Mouse (Mus musculus): ENCODE data around the gene Lgals9. TPM values are rescaled to one million over a fixed set of nuclear protein-coding genes. Genes with fewer than 3 reads are reported as not detected.
A peak's percentile ranks its signal among the peaks of the same experiment; 100 is the strongest.
"Not testable (repeated sequence)": the region's sequence is repeated elsewhere in the genome, so short reads cannot be mapped to it uniquely, and the experiment has no call there.

Gene Lgals9
- polyA plus RNA-seq, 1 experiment from 2014 or later, result 17.4 TPM

DNA sequence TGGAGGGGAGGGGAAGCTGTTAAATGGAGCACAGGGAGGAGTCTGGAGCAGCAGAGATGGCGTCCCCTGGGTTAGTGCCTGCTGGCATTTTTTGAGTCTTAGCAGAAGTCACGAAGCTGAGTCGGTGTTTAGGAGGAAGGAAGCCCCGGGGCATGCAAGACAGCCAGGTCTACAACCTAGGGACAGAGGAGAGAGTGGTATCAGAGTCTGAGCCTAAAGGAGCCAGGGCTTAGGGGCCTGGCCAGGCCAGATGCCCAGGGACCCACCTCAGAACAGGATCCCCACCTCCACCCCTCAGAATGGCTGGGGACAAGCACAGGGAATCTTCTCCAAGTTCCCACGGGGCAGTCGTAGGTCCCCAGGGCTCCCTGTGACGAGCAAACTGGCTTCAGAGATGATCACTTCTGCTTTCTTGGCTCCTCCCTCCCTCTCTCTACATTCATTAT lies 32.4 kb upstream of the Lgals9 start:
- H3K27me3 ChIP-seq, result no peaks in the 10 kb centered on the region
- no peak overlapping the region for H3K9ac ChIP-seq
- no peaks in the 10 kb centered on the region for H3K9me3 ChIP-seq
- H3K27ac ChIP-seq (replicated peaks), result no peak overlapping the region
- no peak overlapping the region for H3K4me2 ChIP-seq
- no peak for ATAC-seq (ENCODE audit: low read depth)
- 70% methylated on average over 7 of the region's 7 CpGs for WGBS
- H3K4me3 ChIP-seq, result no peak overlapping the region
- H3K4me1 ChIP-seq (replicated peaks), result peaks cover 14% of the 10 kb centered on the region
- peaks cover 61% of the 10 kb centered on the region for H3K36me3 ChIP-seq

DNA sequence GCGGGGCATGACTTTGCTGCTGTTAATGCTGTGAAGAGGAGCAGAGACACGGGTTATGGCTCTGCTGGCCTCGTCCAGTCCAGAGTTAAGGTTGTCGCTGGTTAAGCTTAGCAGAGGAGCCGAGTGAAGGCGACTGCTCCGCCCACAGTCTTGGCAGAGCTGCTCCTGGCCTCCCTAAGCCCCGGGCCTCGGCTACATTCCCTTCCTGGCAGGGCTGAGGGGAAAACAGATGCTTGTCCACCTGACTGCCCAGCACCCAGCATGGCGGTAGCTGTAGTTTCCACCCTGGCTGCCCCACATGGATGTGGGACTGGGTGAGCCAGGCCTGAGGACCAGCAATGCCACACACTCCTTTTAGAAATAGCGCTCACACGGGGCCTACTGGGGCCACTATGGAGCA lies 31.5 kb upstream of the Lgals9 start:
- Histone ChIP-seq H3K4me1 (replicated peaks) (peaks cover 14% of the 10 kb centered on the region), H3K36me3 (peaks cover 55% of the 10 kb centered on the region), H3K4me2 (no peak overlapping the region), H3K9ac (no peak overlapping the region), H3K9me3 (no peaks in the 10 kb centered on the region), H3K4me3 (no peak overlapping the region), H3K27me3 (no peaks in the 10 kb centered on the region), H3K27ac (replicated peaks) (no peak overlapping the region)
- 68% methylated on average over 12 of the region's 12 CpGs for WGBS
- no peak for ATAC-seq (ENCODE audit: low read depth)

DNA sequence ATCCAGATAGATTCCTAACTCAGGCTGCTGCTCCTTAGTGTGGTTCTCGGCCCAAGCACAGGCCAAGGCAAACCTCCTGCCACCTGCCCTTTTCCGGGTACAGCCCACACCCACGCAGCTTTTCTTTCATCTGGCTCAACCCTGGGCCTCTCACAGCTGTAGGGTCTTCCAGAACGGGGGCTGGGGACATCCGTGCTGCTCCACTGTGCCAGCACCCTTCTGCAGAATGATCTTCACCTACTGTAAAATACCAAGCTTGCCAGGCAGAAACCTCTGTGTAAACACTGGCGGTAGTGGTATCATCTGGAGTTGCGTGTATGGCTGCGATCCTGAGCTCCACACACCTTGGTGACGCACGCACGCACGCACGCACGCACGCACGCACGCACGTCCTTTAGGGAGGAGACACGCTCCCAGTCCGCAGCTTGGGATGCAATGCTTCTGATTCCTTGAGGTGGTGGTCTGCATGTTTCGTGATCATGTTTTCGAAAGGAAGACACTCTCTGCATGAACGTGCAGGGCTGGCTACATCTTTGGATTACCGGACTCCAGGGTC lies 31.0 kb upstream of the Lgals9 start:
- H3K4me3 ChIP-seq, result no peak overlapping the region
- peaks cover 50% of the 10 kb centered on the region for H3K36me3 ChIP-seq
- no peak overlapping the region for H3K9ac ChIP-seq
- WGBS, result 91% methylated on average over 24 of the region's 24 CpGs
- no peak for ATAC-seq (ENCODE audit: low read depth)
- H3K4me2 ChIP-seq, result no peak overlapping the region
- no peaks in the 10 kb centered on the region for H3K27me3 ChIP-seq
- H3K4me1 ChIP-seq (replicated peaks), result peaks cover 14% of the 10 kb centered on the region
- no peak overlapping the region for H3K27ac ChIP-seq (replicated peaks)
- no peaks in the 10 kb centered on the region for H3K9me3 ChIP-seq

DNA sequence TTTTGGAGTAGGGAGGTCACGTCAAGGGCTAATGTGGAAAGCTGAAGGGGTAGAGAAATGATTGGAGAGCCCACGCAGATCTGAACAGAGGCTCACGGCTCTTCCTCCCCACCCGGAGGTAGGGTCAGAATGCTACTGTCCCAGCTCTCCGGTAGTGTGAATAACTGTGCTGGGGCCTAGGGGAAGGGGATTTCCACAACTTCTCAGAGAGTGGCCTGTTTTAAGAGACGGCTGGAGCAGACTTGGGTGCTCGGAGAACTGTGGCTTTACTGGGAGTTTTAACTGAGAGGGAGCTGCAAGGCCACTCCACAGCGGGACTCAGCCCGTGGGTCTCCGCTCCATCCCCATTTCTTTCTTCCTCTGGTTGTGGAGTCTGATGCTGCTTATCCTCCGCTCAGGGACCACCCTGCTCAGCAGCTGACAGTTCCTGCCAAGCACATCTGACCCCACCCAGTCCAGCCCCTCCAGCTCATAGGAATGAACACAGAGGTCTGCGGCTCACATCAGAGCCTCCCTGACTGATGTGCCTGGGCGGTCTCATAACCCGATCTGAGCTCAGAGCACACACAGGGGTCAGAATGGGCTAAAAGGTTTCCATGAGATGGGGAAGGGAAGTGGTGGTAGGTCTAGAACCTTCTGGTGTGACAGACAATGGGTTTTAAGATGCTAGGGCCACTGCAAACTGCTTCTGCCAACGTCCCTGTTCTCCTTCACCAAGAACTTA lies 30.0 kb upstream of the Lgals9 start:
- Histone ChIP-seq H3K4me3 (no peak overlapping the region), H3K27me3 (no peaks in the 10 kb centered on the region), H3K4me2 (no peak overlapping the region), H3K4me1 (replicated peaks) (peaks cover 14% of the 10 kb centered on the region), H3K27ac (replicated peaks) (peak overlapping the region; percentile 28; the same call in 1 of the 2 replicates), H3K9ac (no peak overlapping the region), H3K36me3 (peaks cover 41% of the 10 kb centered on the region; the same call in 1 of the 2 replicates), H3K9me3 (no peaks in the 10 kb centered on the region)
- 76% methylated on average over 15 of the region's 15 CpGs for WGBS
- ATAC-seq (ENCODE audit: low read depth), result no peak

DNA sequence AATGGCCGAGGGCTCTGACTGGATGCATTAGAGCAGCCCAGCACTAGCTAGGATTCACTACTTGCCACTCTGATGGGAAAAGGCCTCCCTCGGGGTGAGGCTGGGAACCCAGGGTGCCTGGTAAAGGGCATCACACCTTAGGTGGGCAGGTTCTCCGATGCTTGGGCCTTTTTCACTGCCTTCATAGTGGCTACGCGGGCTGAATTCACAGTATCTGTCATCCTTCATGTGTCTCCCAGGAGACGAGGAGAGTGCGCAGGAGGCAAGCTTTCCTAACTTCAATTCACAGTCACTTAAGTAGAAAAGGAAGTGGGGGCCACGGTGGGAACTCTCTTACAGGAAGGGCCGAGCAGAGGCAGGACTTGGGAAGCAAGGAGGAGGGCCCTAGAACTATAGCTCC lies 29.1 kb upstream of the Lgals9 start:
- Histone ChIP-seq H3K27me3 (no peaks in the 10 kb centered on the region), H3K9ac (no peak overlapping the region), H3K4me3 (no peak overlapping the region), H3K27ac (replicated peaks) (peak overlapping the region; percentile 28; the same call in 1 of the 2 replicates), H3K36me3 (peaks cover 32% of the 10 kb centered on the region; the same call in 1 of the 2 replicates), H3K9me3 (no peaks in the 10 kb centered on the region), H3K4me1 (replicated peaks) (peaks cover 14% of the 10 kb centered on the region), H3K4me2 (no peak overlapping the region)
- 68% methylated on average over 9 of the region's 9 CpGs for WGBS
- ATAC-seq (ENCODE audit: low read depth), result no peak

DNA sequence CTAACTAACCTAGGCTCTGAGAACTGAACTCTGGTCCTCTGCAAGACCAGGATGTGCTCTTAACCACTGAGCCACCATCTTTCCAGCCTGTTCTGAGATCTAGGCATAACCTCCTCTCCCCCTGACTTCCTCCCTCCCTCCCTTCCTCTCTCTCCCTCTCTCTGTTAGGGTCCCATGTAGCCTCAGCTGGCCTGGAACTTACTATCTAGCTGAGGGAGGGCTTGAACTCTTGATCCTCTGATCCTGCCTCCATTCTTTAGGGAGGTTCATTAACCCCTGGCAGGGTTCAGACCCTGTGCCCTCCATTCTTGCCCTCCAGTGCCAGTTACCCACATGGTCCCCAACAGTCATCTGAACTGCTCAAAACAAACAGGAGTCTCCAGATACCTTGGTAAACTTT lies 28.3 kb upstream of the Lgals9 start:
- Histone ChIP-seq H3K27ac (replicated peaks) (no peak overlapping the region), H3K9ac (no peak overlapping the region), H3K4me2 (no peak overlapping the region), H3K27me3 (no peaks in the 10 kb centered on the region), H3K9me3 (no peaks in the 10 kb centered on the region), H3K36me3 (peaks cover 24% of the 10 kb centered on the region; the same call in 1 of the 2 replicates), H3K4me1 (replicated peaks) (peaks cover 14% of the 10 kb centered on the region), H3K4me3 (no peak overlapping the region)
- ATAC-seq (ENCODE audit: low read depth), result no peak

DNA sequence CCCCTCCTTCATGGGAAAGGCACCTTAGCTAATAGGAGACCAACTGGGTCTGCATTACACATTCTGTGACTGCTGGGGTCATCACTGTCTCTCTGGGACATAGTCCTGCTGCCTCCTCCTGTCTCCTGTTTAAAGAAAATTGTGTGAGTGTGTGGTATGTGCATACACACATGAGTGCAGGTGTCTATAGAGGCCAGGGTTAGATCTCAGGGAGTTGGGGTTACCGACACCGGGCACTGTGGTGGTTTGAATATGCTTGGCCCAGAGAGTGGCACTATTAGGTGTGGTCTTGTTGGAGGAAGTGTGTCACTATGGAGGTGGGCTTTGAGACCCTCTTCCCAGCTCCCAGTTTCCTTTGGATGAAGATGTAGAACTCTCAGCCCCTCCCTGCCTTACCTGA lies 27.8 kb upstream of the Lgals9 start:
- Histone ChIP-seq H3K9ac (no peak overlapping the region), H3K4me3 (no peak overlapping the region), H3K9me3 (no peaks in the 10 kb centered on the region), H3K4me1 (replicated peaks) (peaks cover 14% of the 10 kb centered on the region), H3K36me3 (0 out of 2 replicates have a peak, but pooled peaks cover 19% of the 10 kb centered on the region), H3K4me2 (no peak overlapping the region), H3K27ac (replicated peaks) (no peak overlapping the region), H3K27me3 (no peaks in the 10 kb centered on the region)
- WGBS, result 95% methylated on average over 2 of the region's 2 CpGs
- no peak for ATAC-seq (ENCODE audit: low read depth)

DNA sequence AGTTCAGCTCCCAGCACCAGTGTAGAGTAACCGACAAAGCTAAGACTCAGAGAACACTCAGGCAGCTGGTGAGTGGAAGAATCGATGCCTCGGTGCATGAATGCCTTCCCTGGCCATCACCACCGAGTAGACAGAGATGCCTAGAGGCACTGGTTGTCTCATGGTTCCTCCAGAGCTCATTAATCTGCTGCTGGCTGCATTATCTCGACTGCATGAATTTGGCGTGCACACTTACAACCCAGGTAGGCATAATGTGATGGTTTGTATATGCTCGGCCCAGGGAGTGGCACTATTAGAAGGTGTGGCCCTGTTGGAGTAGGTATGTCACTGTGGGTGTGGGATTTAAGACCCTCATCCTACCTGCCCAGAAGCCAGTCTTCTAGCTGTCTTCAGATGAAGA lies 24.1 kb upstream of the Lgals9 start:
- Histone ChIP-seq H3K27me3 (no peaks in the 10 kb centered on the region), H3K9me3 (no peaks in the 10 kb centered on the region), H3K36me3 (no peaks in the 10 kb centered on the region), H3K4me3 (no peak overlapping the region), H3K4me1 (replicated peaks) (peaks cover 2% of the 10 kb centered on the region), H3K9ac (no peak overlapping the region), H3K4me2 (no peak overlapping the region), H3K27ac (replicated peaks) (no peak overlapping the region)
- 80% methylated on average over 7 of the region's 7 CpGs for WGBS
- ATAC-seq (ENCODE audit: low read depth), result no peak

DNA sequence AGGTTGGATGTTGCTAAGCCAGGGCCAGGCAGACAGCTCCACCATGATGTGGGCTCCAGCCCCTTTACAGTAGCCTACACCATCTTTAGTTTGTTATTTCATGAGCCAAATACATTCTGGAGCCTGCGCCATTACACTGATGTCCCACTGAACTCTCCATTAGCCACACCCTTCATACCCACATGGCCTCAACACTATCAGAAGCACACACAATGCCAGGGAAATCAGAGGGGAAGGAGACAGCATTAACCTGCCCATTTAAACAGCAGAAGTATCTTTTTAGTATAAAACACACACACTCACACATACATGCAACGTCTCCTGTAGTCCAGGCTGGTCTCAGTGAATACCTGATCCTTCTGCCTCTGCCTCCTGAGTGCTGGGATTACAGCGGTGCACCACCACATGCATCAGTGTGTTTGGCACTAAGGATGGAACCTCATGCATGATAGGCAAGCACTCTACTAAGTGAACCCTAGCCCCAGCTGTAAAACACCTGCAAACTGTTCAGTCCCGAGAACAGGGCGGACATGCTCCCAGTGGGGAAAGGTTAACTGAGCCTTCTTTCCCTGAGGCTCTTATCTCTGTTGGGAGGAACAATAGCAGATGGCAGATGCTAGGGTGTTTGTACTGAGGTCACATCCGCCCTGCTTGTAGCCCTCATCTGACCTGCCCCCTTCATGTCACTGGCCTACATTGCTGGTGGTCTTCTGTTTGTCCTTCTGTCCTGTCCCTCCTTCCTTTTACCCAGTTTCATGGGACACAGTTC lies 23.4 kb upstream of the Lgals9 start:
- no peaks in the 10 kb centered on the region for H3K9me3 ChIP-seq
- no peak overlapping the region for H3K4me3 ChIP-seq
- H3K9ac ChIP-seq, result no peak overlapping the region
- H3K36me3 ChIP-seq, result no peaks in the 10 kb centered on the region
- H3K27ac ChIP-seq (replicated peaks), result no peak overlapping the region
- H3K4me2 ChIP-seq, result no peak overlapping the region
- 64% methylated on average over 6 of the region's 6 CpGs for WGBS
- no peaks in the 10 kb centered on the region for H3K4me1 ChIP-seq (replicated peaks)
- no peaks in the 10 kb centered on the region for H3K27me3 ChIP-seq
- no peak for ATAC-seq (ENCODE audit: low read depth)

DNA sequence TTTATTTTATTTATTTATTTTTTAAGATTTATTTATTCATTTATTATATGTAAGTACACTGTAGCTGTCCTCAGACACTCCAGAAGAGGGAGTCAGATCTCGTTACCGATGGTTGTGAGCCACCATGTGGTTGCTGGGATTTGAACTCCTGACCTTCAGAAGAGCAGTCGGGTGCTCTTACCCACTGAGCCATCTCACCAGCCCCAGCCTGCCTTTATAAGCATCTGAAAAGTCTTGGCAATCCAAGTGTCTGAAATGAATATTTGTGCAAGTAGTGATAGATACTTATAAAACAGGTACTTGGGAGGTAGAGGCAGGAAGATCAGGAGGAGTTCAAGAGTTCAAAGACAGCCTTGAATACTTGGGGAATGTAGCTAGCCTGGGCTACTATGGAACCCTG lies 22.6 kb upstream of the Lgals9 start:
- H3K4me3 ChIP-seq; ATAC-seq (ENCODE audit: low read depth); H3K27me3 ChIP-seq; H3K4me2 ChIP-seq; H3K9me3 ChIP-seq; H3K9ac ChIP-seq; H3K36me3 ChIP-seq; H3K27ac ChIP-seq (replicated peaks); H3K4me1 ChIP-seq (replicated peaks): not testable (repeated sequence)
- WGBS, result 92% methylated on average over 3 of the region's 3 CpGs

DNA sequence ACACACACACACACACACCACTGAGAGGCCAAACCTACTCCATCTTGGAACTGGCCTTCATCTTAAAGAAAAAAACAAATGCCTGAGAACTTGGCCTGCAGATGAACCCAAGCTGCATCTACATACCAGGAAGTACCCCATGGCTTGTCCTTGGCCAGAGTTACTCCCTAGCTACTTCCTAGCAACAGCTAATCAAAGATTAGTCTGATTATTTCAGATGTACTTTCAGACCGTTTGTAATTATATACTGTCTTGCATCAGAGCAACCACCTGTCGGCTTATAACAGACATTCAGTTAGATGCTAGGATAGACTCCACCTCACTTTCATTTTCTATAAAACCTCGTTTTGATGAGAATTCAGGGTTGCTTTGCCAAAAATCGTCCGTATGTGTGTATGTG lies 21.7 kb upstream of the Lgals9 start:
- Histone ChIP-seq H3K4me2 (no peak overlapping the region), H3K36me3 (no peaks in the 10 kb centered on the region), H3K9me3 (no peaks in the 10 kb centered on the region), H3K4me1 (replicated peaks) (no peaks in the 10 kb centered on the region), H3K9ac (no peak overlapping the region), H3K4me3 (no peak overlapping the region), H3K27ac (replicated peaks) (no peak overlapping the region), H3K27me3 (no peaks in the 10 kb centered on the region)
- WGBS, result 73% methylated on average over 5 of the region's 5 CpGs
- ATAC-seq (ENCODE audit: low read depth), result no peak

DNA sequence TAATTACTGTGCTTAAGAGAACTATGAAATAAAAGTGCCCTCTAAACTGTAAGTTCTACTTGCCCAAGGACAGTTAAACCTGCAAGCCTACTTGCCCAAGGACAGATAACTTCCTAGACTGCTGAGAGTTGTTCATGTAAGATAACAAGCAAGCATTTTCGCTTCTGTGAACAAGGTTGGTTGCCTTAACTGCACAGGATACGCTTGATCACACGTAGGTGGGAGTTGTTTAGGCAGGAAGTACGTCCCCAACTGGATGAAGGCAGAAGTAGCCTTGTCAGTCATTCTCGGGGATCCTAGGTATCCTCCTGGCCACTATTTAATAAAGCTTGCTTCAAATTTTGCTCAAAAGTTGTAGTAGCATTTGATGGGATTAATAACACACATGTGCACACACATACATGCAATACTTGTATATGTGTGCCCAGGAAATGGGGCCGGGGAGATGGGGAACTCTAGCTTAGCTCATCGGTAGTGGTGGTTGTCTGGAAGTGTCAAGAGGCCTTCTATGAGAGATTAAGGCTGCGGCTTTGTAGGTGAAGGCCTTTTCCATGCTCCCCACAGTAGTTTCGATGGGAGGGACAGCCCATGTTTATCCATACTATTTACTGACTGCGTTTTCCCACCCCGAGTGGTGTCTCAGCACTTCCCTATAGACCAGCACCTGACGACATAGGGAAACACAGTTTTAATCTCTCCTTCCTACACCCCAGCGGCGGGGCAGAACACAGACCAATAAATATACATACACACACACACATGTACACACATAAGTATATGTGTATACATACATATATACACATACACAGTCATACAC lies 21.0 kb upstream of the Lgals9 start:
- Histone ChIP-seq H3K9ac (no peak overlapping the region), H3K27me3 (no peaks in the 10 kb centered on the region), H3K36me3 (no peaks in the 10 kb centered on the region)

More for the DNA sequence above, 21.0 kb upstream of the Lgals9 start:
- Histone ChIP-seq H3K4me3 (no peak overlapping the region), H3K4me1 (replicated peaks) (no peaks in the 10 kb centered on the region), H3K9me3 (no peaks in the 10 kb centered on the region), H3K27ac (replicated peaks) (no peak overlapping the region), H3K4me2 (no peak overlapping the region)
- WGBS, result 88% methylated on average over 14 of the region's 14 CpGs
- ATAC-seq (ENCODE audit: low read depth), result no peak

Measured in neural tube, embryonic 13.5 days (tissue).